Mouse (Mus musculus): ENCODE data around the gene Spdye4c. TPM values are rescaled to one million over a fixed set of nuclear protein-coding genes. Genes with fewer than 3 reads are reported as not detected.

The Spdye4c gene
- not detected in 2 replicates for polyA plus RNA-seq (2012)

- TF ChIP-seq GATA1 (IDR thresholded peaks at IDR 0.05; ENCODE audit: low read length): no peak
Observed at GRCm38 (mm10) chr2:128590909-128591308, at the start of gene Spdye4c. Gene Spdye4c, plus strand, starts transcription at chr2:128591209.

- TF ChIP-seq GATA1 (IDR thresholded peaks at IDR 0.05; ENCODE audit: low read length): no peak
Observed at GRCm38 (mm10) chr2:128543495-128543894, 47.5 kb upstream of the Spdye4c start.

- TF ChIP-seq GATA1 (IDR thresholded peaks at IDR 0.05; ENCODE audit: low read length): no peak
Observed at GRCm38 (mm10) chr2:128544421-128545137, 46.4 kb upstream of the Spdye4c start.

- TF ChIP-seq GATA1 (IDR thresholded peaks at IDR 0.05; ENCODE audit: low read length): no peak
Observed at GRCm38 (mm10) chr2:128545447-128545846, 45.6 kb upstream of the Spdye4c start.

- no peak for TF ChIP-seq GATA1 (IDR thresholded peaks at IDR 0.05; ENCODE audit: low read length)
Observed at GRCm38 (mm10) chr2:128547079-128547478, 43.9 kb upstream of the Spdye4c start.

GRCm38 (mm10) chr2:128548262-128548661, 42.7 kb upstream of the Spdye4c start:
- no peak for TF ChIP-seq GATA1 (IDR thresholded peaks at IDR 0.05; ENCODE audit: low read length)

GRCm38 (mm10) chr2:128549561-128549960, 41.4 kb upstream of the Spdye4c start:
- no peak for TF ChIP-seq GATA1 (IDR thresholded peaks at IDR 0.05; ENCODE audit: low read length)

GRCm38 (mm10) chr2:128549963-128550362, 41.0 kb upstream of the Spdye4c start:
- no peak for TF ChIP-seq GATA1 (IDR thresholded peaks at IDR 0.05; ENCODE audit: low read length)

GRCm38 (mm10) chr2:128552080-128552791, 38.8 kb upstream of the Spdye4c start:
- no peak for TF ChIP-seq GATA1 (IDR thresholded peaks at IDR 0.05; ENCODE audit: low read length)

- no peak for TF ChIP-seq GATA1 (IDR thresholded peaks at IDR 0.05; ENCODE audit: low read length)
Observed at GRCm38 (mm10) chr2:128552798-128553720, 38.0 kb upstream of the Spdye4c start.

GRCm38 (mm10) chr2:128555082-128555481, 35.9 kb upstream of the Spdye4c start:
- TF ChIP-seq GATA1 (IDR thresholded peaks at IDR 0.05; ENCODE audit: low read length): no peak

- no peak for TF ChIP-seq GATA1 (IDR thresholded peaks at IDR 0.05; ENCODE audit: low read length)
Observed at GRCm38 (mm10) chr2:128564195-128564594, 26.8 kb upstream of the Spdye4c start.

- no peak for TF ChIP-seq GATA1 (IDR thresholded peaks at IDR 0.05; ENCODE audit: low read length)
Observed at GRCm38 (mm10) chr2:128565904-128566303, 25.1 kb upstream of the Spdye4c start.

GRCm38 (mm10) chr2:128566304-128567147, 24.5 kb upstream of the Spdye4c start:
- TF ChIP-seq GATA1 (IDR thresholded peaks at IDR 0.05; ENCODE audit: low read length): no peak

GRCm38 (mm10) chr2:128568018-128568417, 23.0 kb upstream of the Spdye4c start:
- TF ChIP-seq GATA1 (IDR thresholded peaks at IDR 0.05; ENCODE audit: low read length): no peak
